Mouse (Mus musculus) heart, embryonic 11.5 days (tissue): ENCODE results near the gene Kif5a. TPM values are rescaled to one million over a fixed set of nuclear protein-coding genes. Genes with fewer than 3 reads are reported as not detected.

Experiments
- ATAC-seq: fragments of 200-750 bp; cut with Nextera tagmentation; replicated peaks from 2 replicates; pipeline ENCODE4 v1.8.0; 2017; ENCODE audit warnings: moderate library complexity; ENCODE audit not compliant: insufficient number of reproducible peaks, low FRiP score, low TSS enrichment
- H3K27ac ChIP-seq: fragments of 300-500 bp; sonication (generic); 2 replicates; pipeline ENCODE4 v1.5.1; 2014; ENCODE audit warnings: mild to moderate bottlenecking, low read depth, low read length
- H3K27me3 ChIP-seq: fragments of 300-500 bp; sonication (generic); 2 replicates; pipeline ENCODE4 v1.6.1; 2014; ENCODE audit warnings: mild to moderate bottlenecking, low read length, mixed read lengths; ENCODE audit not compliant: control insufficient read depth, insufficient read depth
- H3K36me3 ChIP-seq: fragments of 300-500 bp; sonication (generic); 2 replicates; pipeline ENCODE4 v1.6.1; 2014; ENCODE audit warnings: mild to moderate bottlenecking, low read length, moderate library complexity, mixed read lengths; ENCODE audit not compliant: control insufficient read depth, insufficient read depth
- H3K4me1 ChIP-seq: fragments of 300-500 bp; sonication (generic); 2 replicates; pipeline ENCODE4 v1.6.1; 2014; ENCODE audit warnings: low read length; ENCODE audit not compliant: control insufficient read depth, insufficient read depth
- H3K4me2 ChIP-seq: fragments of 300-500 bp; sonication (generic); 2 replicates; pipeline ENCODE4 v1.6.1; 2014; ENCODE audit warnings: mild to moderate bottlenecking, moderate library complexity
- H3K4me3 ChIP-seq: fragments of 300-500 bp; sonication (generic); 2 replicates; pipeline ENCODE4 v1.5.1; 2014; ENCODE audit warnings: low read depth, low read length
- H3K9ac ChIP-seq: fragments of 300-500 bp; sonication (generic); 2 replicates; pipeline ENCODE4 v1.6.1; 2014; ENCODE audit warnings: mild to moderate bottlenecking, low read depth, low read length, moderate library complexity
- H3K9me3 ChIP-seq: fragments of 300-500 bp; sonication (generic); replicated peaks from 2 replicates; pipeline ENCODE4 v1.6.1; 2016; ENCODE audit warnings: low read length; ENCODE audit not compliant: control insufficient read depth
- WGBS: fragments of 180-500 bp; shearing (Covaris S2); extraction: QIAGEN DNeasy Blood & Tissue Kit; methylation state at CpG from one replicate; pipeline ENCODE4 v1.1.7; 2014; ENCODE audit not compliant: insufficient replicate concordance; 5-methylcytosine and 5-hydroxymethylcytosine counted together
- polyA plus RNA-seq: library from polyadenylated mRNA; unstranded; fragments of >200 nt; fragmentation: Nextera tagmentation; extraction: Ambion mirVana; gene quantifications from 2 replicates; pipeline ENCODE4 v1.2.1, GENCODE M21; 2014

Kif5a gene
- polyA plus RNA-seq, 1 experiment from 2014 or later, result 1.6 TPM

GRCm38 (mm10) chr10:127186451-127186850 is 76.7 kb downstream of the Kif5a start:
- 78% methylated on average over 1 of the region's 1 CpGs for whole genome bisulfite sequencing
- H3K27ac ChIP-seq, result no peak overlapping the region
- no peaks in the 10 kb centered on the region for H3K9me3 ChIP-seq
- no peak overlapping the region for H3K4me2 ChIP-seq
- no peak for ATAC-seq
- H3K4me1 ChIP-seq, result peaks cover 33% of the 10 kb centered on the region
- no peak overlapping the region for H3K9ac ChIP-seq
- peaks cover 16% of the 10 kb centered on the region for H3K27me3 ChIP-seq
- no peak overlapping the region for H3K4me3 ChIP-seq
- H3K36me3 ChIP-seq, result peaks cover 5% of the 10 kb centered on the region; the same call in 1 of the 2 replicates

GRCm38 (mm10) chr10:127185506-127185905 is 77.6 kb downstream of the Kif5a start:
- 85% methylated on average over 15 of the region's 15 CpGs for WGBS
- H3K27ac ChIP-seq, result no peak overlapping the region
- peaks cover 5% of the 10 kb centered on the region; the same call in 1 of the 2 replicates for H3K36me3 ChIP-seq
- H3K9ac ChIP-seq, result no peak overlapping the region
- ATAC-seq, result no peak
- H3K4me3 ChIP-seq, result no peak overlapping the region
- no peak overlapping the region for H3K4me2 ChIP-seq
- no peaks in the 10 kb centered on the region for H3K9me3 ChIP-seq
- H3K27me3 ChIP-seq, result peaks cover 25% of the 10 kb centered on the region
- H3K4me1 ChIP-seq, result peaks cover 26% of the 10 kb centered on the region

- Histone ChIP-seq H3K4me2 (no peak overlapping the region), H3K9ac (no peak overlapping the region), H3K4me1 (peaks cover 26% of the 10 kb centered on the region), H3K27ac (no peak overlapping the region), H3K9me3 (no peaks in the 10 kb centered on the region), H3K4me3 (no peak overlapping the region), H3K36me3 (peaks cover 5% of the 10 kb centered on the region; the same call in 1 of the 2 replicates), H3K27me3 (peaks cover 29% of the 10 kb centered on the region)
- no peak for ATAC-seq
- WGBS, result 66% methylated on average over 9 of the region's 9 CpGs
Observed at GRCm38 (mm10) chr10:127185101-127185500, 78.0 kb downstream of the Kif5a start.

GRCm38 (mm10) chr10:127183759-127184158 is 79.4 kb downstream of the Kif5a start:
- no peaks in the 10 kb centered on the region for H3K9me3 ChIP-seq
- peak overlapping the region; percentile 46 for H3K4me2 ChIP-seq
- peaks cover 17% of the 10 kb centered on the region for H3K4me1 ChIP-seq
- H3K4me3 ChIP-seq, result 0 out of 2 replicates have a peak overlapping the region, but pooled peaks have one; percentile 6
- H3K27ac ChIP-seq, result no peak overlapping the region
- WGBS, result 16% methylated on average over 20 of the region's 20 CpGs
- H3K36me3 ChIP-seq, result peaks cover 5% of the 10 kb centered on the region; the same call in 1 of the 2 replicates
- H3K27me3 ChIP-seq, result peaks cover 41% of the 10 kb centered on the region
- no peak overlapping the region for H3K9ac ChIP-seq
- no peak for ATAC-seq

- peaks cover 5% of the 10 kb centered on the region; the same call in 1 of the 2 replicates for H3K36me3 ChIP-seq
- no peak overlapping the region for H3K27ac ChIP-seq
- no peaks in the 10 kb centered on the region for H3K9me3 ChIP-seq
- H3K9ac ChIP-seq, result no peak overlapping the region
- H3K4me1 ChIP-seq, result peaks cover 22% of the 10 kb centered on the region
- 85% methylated on average over 4 of the region's 4 CpGs for WGBS
- H3K4me2 ChIP-seq, result peak overlapping the region; percentile 14; the same call in 1 of the 2 replicates
- H3K27me3 ChIP-seq, result peaks cover 51% of the 10 kb centered on the region
- ATAC-seq, result no peak
- no peak overlapping the region for H3K4me3 ChIP-seq
Observed at GRCm38 (mm10) chr10:127182624-127183023, 80.5 kb downstream of the Kif5a start.

- Histone ChIP-seq H3K4me1 (peaks cover 25% of the 10 kb centered on the region), H3K9ac (no peak overlapping the region)
- ATAC-seq, result no peak
Observed at GRCm38 (mm10) chr10:127181566-127181965, 81.6 kb downstream of the Kif5a start.

GRCm38 (mm10) chr10:127180695-127181047 is 82.5 kb downstream of the Kif5a start:
- Histone ChIP-seq H3K9me3 (no peaks in the 10 kb centered on the region), H3K27ac (no peak overlapping the region), H3K4me2 (peak overlapping the region; percentile 58), H3K9ac (no peak overlapping the region), H3K4me3 (peak overlapping the region; percentile 24), H3K4me1 (peaks cover 25% of the 10 kb centered on the region), H3K36me3 (0 out of 2 replicates have a peak, but pooled peaks cover 5% of the 10 kb centered on the region), H3K27me3 (peaks cover 64% of the 10 kb centered on the region)
- ATAC-seq, result no peak
- WGBS, result 6% methylated on average over 3 of the region's 3 CpGs

More at GRCm38 (mm10) chr10:127181566-127181965, 81.6 kb downstream of the Kif5a start:
- H3K9me3 ChIP-seq, result no peaks in the 10 kb centered on the region
- 0 out of 2 replicates have a peak, but pooled peaks cover 5% of the 10 kb centered on the region for H3K36me3 ChIP-seq
- H3K4me2 ChIP-seq, result no peak overlapping the region
- peaks cover 57% of the 10 kb centered on the region for H3K27me3 ChIP-seq
- H3K27ac ChIP-seq, result no peak overlapping the region
- no peak overlapping the region for H3K4me3 ChIP-seq
- 60% methylated on average over 6 of the region's 6 CpGs for WGBS

- no peak within 1 kb of the TSS for H3K27ac ChIP-seq
- H3K4me2 ChIP-seq, result peak within 1 kb of the TSS; percentile 58
- H3K9ac ChIP-seq, result 0 out of 2 replicates have a peak within 1 kb of the TSS, but pooled peaks have one; percentile 1
- peak within 1 kb of the TSS; percentile 24 for H3K4me3 ChIP-seq
- H3K4me1 ChIP-seq, result peaks cover 25% of the 10 kb centered on the region
- H3K36me3 ChIP-seq, result 0 out of 2 replicates have a peak, but pooled peaks cover 5% of the 10 kb centered on the region
- peaks cover 64% of the 10 kb centered on the region for H3K27me3 ChIP-seq
- under 1% methylated on average over 34 of the region's 34 CpGs for WGBS
- no peaks in the 10 kb centered on the region for H3K9me3 ChIP-seq
- no peak for ATAC-seq
Observed at GRCm38 (mm10) chr10:127179871-127180694, 83.1 kb downstream of the Kif5a start, which contains the start of gene Slc26a10. Gene Slc26a10, minus strand, starts transcription at chr10:127180645.
